Comparison of ENCODE assay signal across 7 mouse cellular contexts in genomic region chr2:29526266-29526665, GRCm38 (mm10).
DNase-seq lines count a peak whose midpoint lies in the region; ATAC-seq and TF ChIP-seq lines count a peak whose summit lies in the region.

No protein-coding gene starts in this region.

- POLR2A ChIA-PET in Patski (lab: Charles Lee), result interaction anchor here (0.9 to 1.4 kb wide), 2 partner anchors 174 to 268 kb away, joined by 3 read pairs; no protein-coding TSS in a partner anchor

- CTCF ChIA-PET in Patski (lab: Charles Lee), result interaction anchor here (0.6 to 1.0 kb wide), 2 partner anchors 31 to 120 kb away, joined by 3 read pairs; no protein-coding TSS in a partner anchor

- peak; percentile 57 for ATAC-seq in Patski
- ATAC-seq in heart, embryonic 14.5 days (ENCODE audit: insufficient number of reproducible peaks, insufficient read depth, low FRiP score, low read depth), result 0 out of 2 replicates have a peak, but pooled peaks have one; percentile 54

- 0 out of 2 replicates have a peak overlapping the region, but pooled peaks have one; percentile 37 for H3K27ac ChIP-seq in embryonic facial prominence, embryonic 10.5 days (replicated peaks)
- H3K27ac ChIP-seq in heart, embryonic 14.5 days (replicated peaks in 1 of 2; ENCODE audit: control insufficient read depth in 1 of 2, insufficient read depth in 1 of 2, low read depth in 2 of 2, low read length in 2 of 2), result no peak overlapping the region

- no peaks in the 10 kb centered on the region for H3K27me3 ChIP-seq in Patski
- no peaks in the 10 kb centered on the region for H3K27me3 ChIP-seq in embryonic facial prominence, embryonic 10.5 days (replicated peaks; ENCODE audit: low read depth, poor library complexity, severe bottlenecking)
- H3K27me3 ChIP-seq in heart, embryonic 14.5 days (ENCODE audit: control insufficient read depth, insufficient read depth, low read length), result no peaks in the 10 kb centered on the region

- H3K4me2 ChIP-seq in heart, embryonic 14.5 days (ENCODE audit: low read length), result no peak overlapping the region

- H3K9me3 ChIP-seq in embryonic facial prominence, embryonic 10.5 days, result no peaks in the 10 kb centered on the region
- no peaks in the 10 kb centered on the region for H3K9me3 ChIP-seq in heart, embryonic 14.5 days (ENCODE audit: control insufficient read depth, low read length)

- peak; percentile 31 for DNase-seq in Patski (ENCODE audit: low read depth, low spot score)
- no peak for DNase-seq in embryonic facial prominence, embryonic 10.5 days (ENCODE audit: low spot score)
- DNase-seq in kidney, postnatal 25 days, result peak; percentile 56 to 72
- peak; percentile 80 for DNase-seq in lung, postnatal 10 days
- DNase-seq in telencephalon, adult 2 months (ENCODE audit: low read depth, low spot score), result peak; percentile 71
- DNase-seq in urinary bladder, adult 18-20 months (ENCODE audit: low spot score in 2 of 2), result no peak

- peaks cover 52% of the 10 kb centered on the region for H3K4me1 ChIP-seq in embryonic facial prominence, embryonic 10.5 days
- peaks cover 31 to 33% of the 10 kb centered on the region in 2 experiments for H3K4me1 ChIP-seq in heart, embryonic 14.5 days (ENCODE audit: control insufficient read depth in 2 of 2, insufficient read depth in 2 of 2, low read length in 2 of 2)

- H3K36me3 ChIP-seq in embryonic facial prominence, embryonic 10.5 days (replicated peaks), result no peaks in the 10 kb centered on the region; the same call in 1 of the 2 replicates
- H3K36me3 ChIP-seq in heart, embryonic 14.5 days (ENCODE audit: control insufficient read depth, insufficient read depth, low read length), result no peaks in the 10 kb centered on the region

- H3K4me3 ChIP-seq in embryonic facial prominence, embryonic 10.5 days, result no peak overlapping the region
- H3K4me3 ChIP-seq in heart, embryonic 14.5 days (ENCODE audit: control insufficient read depth in 1 of 2, insufficient read depth in 1 of 2, low read depth in 1 of 2, low read length in 2 of 2), result no peak overlapping the region

- 68% methylated on average over 14 of the region's 14 CpGs for WGBS in embryonic facial prominence, embryonic 10.5 days
- 63% methylated on average over 14 of the region's 14 CpGs for WGBS in heart, embryonic 14.5 days

- in situ Hi-C loops in Patski (cut with MboI; ENCODE audit: low pct_unique_long_range_greater_than_20kb), result no loop called here

- TF ChIP-seq CTCF in Patski (IDR thresholded peaks at IDR 0.05), result no peak

- H3K9ac ChIP-seq in heart, embryonic 14.5 days (ENCODE audit: low read length), result no peak overlapping the region

Comparison
In these comparisons a context has a peak if more than half of its experiments do, and no peak if none do; other contexts are left out.
1. DNase-seq: peak in Patski (single experiment), kidney, postnatal 25 days (2 of 2), lung, postnatal 10 days (single experiment) and telencephalon, adult 2 months (single experiment); none in embryonic facial prominence, embryonic 10.5 days (single experiment) and urinary bladder, adult 18-20 months (0 of 2).